ENCODE assay signal across 21 mouse cellular contexts in the genomic region with DNA sequence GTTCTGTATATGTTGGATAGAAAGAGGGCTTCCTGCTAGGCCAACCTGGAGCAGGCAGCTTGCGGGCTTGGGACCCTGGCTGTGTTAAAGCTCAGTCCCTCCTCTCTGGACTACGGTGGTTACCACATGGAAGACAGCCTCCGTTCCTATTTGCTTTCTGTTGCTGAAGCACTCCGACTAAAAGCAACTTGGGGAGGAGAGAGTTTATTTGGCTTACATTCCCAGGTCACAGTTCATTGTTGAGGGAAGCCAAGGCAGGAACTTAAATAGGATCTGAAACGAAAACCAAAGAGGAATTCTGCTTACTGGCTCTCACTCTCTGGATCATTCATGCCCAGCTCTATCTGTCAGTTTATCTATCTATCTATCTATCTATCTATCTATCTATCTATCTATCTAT.
"Had no signal": no experiment of that assay in that cellular context is flagged by ENCODE, and none has a peak within 500 bp of the region (broad histone marks: within the 10 kb centered on the region; RNA-seq: fewer than 3 reads in every experiment).

No protein-coding gene starts in this region.

- H3K4me2 ChIP-seq: kidney, embryonic 15.5 days; limb, embryonic 12.5 days; limb, embryonic 15.5 days; lung, embryonic 15.5 days; midbrain, embryonic 11.5 days; neural tube, embryonic 12.5 days; neural tube, embryonic 15.5 days; stomach, embryonic 15.5 days had no signal

- H3K27me3 ChIP-seq: kidney, embryonic 15.5 days; limb, embryonic 12.5 days; limb, embryonic 15.5 days; lung, embryonic 15.5 days; neural tube, embryonic 12.5 days; neural tube, embryonic 15.5 days; stomach, embryonic 15.5 days had no signal

- H3K27ac ChIP-seq: limb, embryonic 12.5 days; limb, embryonic 15.5 days; lung, embryonic 15.5 days; neural tube, embryonic 12.5 days; neural tube, embryonic 15.5 days; stomach, embryonic 15.5 days had no signal

- ATAC-seq: intestine, postnatal 0 days had no signal

- H3K9me3 ChIP-seq: kidney, embryonic 15.5 days; limb, embryonic 12.5 days; limb, embryonic 15.5 days; lung, embryonic 15.5 days; neural tube, embryonic 12.5 days; neural tube, embryonic 15.5 days; stomach, embryonic 15.5 days had no signal

- H3K36me3 ChIP-seq: kidney, embryonic 15.5 days; limb, embryonic 12.5 days; limb, embryonic 15.5 days; lung, embryonic 15.5 days; neural tube, embryonic 12.5 days; neural tube, embryonic 15.5 days; stomach, embryonic 15.5 days had no signal

- H3K9ac ChIP-seq: kidney, embryonic 15.5 days; limb, embryonic 12.5 days; limb, embryonic 15.5 days; lung, embryonic 15.5 days; neural tube, embryonic 12.5 days; neural tube, embryonic 15.5 days; stomach, embryonic 15.5 days had no signal

- DNase-seq: kidney, adult 8-10 months; kidney, postnatal 10 days; kidney, postnatal 36 days; left cerebral cortex, postnatal 4 days; lung, adult 18-20 months; lung, postnatal 10 days; lung, postnatal 36 days; midbrain, embryonic 14.5 days; right cerebral cortex, adult 18-20 months; right cerebral cortex, postnatal 14 days; right cerebral cortex, postnatal 4 days; thymus, postnatal 25 days had no signal

- H3K4me3 ChIP-seq: kidney, embryonic 15.5 days; limb, embryonic 12.5 days; limb, embryonic 15.5 days; lung, embryonic 15.5 days; neural tube, embryonic 12.5 days; neural tube, embryonic 15.5 days; stomach, embryonic 15.5 days had no signal
